Mouse (Mus musculus) kidney, postnatal 4 days (tissue): ENCODE results near the gene Med27.

Experiments used
- DNase-seq, 2 experiments: peaks; one replicate each; pipeline ENCODE4 v3.0.0; 2021; ENCODE audit warnings: mixed read lengths in 2 of 2

The Med27 gene

DNA sequence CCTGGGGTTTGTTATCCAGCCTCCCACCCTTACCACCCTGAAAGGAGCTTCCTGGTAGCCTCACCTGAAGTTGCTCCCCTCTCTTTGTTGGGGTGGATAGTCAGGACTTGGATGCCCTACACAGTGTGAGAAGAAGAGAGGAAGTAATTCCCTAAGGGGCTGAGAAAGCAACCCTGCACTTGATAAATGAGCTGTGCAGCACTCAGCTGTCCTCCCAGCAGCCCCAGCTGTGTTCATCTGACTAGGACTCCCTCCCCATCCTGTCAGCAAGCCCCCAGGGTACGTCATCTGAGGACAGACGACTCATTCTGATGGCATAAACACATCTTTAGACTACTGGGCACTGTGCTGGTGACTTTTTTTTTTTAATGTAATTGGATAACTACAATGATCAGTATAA, 127.3 kb downstream of the Med27 start:
- DNase-seq = no peak

- DNase-seq = no peak
Measured at GRCm38 (mm10) chr2:29476702-29477101, 130.1 kb downstream of the Med27 start.

DNA sequence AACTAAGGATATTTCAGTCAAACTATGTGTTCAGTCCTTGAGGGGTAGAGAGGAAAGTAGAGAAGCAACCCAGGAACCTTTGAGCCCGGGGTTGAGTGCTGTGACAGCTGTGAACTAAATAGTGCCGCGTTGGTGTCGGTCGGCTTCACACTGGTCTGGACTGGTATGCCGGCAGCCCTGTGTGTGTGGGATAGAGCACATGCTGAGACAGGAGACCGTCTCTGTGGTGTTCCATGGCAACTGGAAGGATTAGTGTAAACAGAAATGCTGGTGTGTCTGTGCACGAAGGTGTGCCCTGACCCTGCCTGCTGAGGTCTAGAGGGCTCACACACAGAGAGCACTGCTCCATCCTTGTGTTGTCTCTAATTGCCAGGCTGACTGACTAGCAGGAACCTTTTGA, 135.2 kb downstream of the Med27 start:
- no peak for DNase-seq

GRCm38 (mm10) chr2:29482979-29483718, 136.5 kb downstream of the Med27 start:
- no peak for DNase-seq

- peak in 1 of 2 experiments; percentile 25 for DNase-seq
Measured at GRCm38 (mm10) chr2:29485519-29485918, 138.9 kb downstream of the Med27 start.

- no peak for DNase-seq
Measured at GRCm38 (mm10) chr2:29486491-29486890, 139.9 kb downstream of the Med27 start.

DNA sequence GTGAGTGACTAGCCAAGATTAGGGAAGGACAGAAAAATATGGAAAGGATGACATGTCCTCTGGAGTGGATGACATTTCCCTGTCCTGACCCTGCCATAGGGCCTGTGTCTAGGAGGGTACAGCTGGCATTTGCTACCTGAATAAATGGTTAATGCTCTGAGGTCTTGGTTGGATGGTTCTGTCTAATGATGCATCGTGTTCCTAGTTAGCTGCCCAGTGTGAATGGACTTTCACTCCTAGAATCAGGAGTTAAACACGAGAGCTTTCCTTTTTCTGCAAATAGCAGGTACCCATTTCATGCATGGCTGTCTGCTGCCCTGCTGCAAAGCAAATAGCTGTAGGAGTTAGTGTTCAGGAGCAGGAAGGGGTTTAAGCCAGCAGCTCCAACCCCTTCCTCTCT, 141.0 kb downstream of the Med27 start:
- DNase-seq = peak in 1 of 2 experiments; percentile 27

DNA sequence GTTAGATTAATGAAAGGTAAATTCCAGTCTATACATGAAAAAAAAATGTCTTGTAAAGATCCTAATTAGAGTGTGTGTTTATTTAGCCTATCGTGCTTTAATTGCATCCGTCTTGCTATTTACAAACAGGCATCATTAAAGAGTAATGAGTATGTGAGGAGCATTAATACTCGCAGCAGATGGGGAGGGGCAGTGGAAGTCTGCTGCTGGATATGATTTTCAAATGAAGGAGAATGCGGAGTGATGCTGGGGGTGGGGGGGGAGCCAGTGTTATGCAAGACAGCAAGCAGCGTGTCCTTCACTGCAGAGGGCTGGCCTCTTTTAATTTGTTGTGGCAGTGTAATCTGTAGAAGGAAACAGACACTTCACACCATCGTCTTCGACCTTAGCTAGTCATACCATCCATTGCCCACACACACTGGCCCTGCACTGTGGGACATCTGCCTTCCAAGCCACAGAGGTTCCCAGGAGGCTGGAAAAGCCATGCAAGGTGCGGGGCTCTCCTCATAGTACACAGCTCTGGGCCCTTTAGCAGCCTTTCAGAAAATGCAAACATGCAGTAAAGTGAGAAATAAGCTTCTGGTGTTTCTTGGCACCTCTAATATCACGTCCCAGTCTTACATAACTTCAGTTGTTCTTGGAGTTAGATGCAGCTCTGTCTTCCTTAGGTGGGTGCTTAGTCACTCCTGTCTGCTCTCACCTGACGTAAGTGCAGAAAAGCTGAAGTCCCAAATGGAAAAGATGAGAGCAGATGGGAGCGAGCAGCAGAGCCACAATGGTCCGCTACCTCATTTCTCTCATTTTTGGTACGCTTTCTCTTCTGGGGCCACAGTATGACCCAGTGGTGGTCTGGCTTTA, 142.0 kb downstream of the Med27 start:
- no peak for DNase-seq

DNA sequence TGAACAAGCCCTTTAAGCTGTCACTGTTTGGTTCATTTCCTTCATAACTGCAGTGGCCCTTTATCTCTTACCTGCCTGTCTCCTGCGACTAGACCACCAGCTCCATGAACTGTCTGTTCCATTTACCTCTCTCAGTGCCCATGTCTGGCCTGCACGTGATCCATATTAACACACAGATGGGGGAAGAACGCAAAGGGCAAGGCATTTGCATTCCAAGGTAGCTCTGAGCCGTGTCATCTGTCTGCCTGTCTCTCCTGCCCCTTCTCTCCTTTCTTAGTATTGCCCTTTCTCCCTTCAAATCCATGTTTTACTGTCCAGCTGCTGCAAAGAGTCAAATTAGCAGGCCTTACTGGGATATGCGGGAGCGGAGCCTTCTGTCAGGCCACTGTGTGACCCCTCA, 145.0 kb downstream of the Med27 start:
- DNase-seq = peak in 1 of 2 experiments; percentile 17

DNA sequence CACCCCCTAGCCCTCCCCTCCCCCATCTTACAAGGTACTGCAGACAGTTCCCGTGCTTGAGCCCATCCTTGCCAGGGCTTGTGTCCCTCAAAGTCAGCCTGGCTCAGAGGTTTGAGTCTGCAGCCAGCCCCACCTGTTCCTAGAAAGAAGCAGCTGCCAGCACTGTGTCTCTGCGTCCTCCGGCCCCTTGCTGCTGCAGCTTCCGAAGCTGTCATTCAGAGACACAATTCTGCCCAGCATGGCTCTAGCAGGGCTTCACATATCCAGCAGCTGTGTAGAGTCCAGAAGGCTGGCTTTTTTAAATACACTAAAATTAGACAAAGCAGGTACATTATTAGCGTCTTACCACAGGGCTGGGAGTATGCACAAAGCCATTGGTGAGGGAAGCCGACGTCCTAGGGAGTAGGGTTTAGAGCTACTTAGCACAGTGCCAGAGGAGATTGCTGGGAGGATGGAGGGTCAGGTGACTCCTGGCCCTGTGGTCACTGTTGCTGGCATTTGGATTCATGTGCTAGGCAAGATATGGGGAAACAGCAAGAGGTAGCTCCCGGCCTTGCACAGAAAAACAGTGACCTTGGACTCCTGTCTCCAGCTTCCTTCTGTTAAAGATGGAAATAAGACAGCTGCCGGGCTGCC, 146.9 kb downstream of the Med27 start:
- DNase-seq = peak; percentile 33

- DNase-seq = no peak
Measured at GRCm38 (mm10) chr2:29495271-29495670, 148.7 kb downstream of the Med27 start.

DNA sequence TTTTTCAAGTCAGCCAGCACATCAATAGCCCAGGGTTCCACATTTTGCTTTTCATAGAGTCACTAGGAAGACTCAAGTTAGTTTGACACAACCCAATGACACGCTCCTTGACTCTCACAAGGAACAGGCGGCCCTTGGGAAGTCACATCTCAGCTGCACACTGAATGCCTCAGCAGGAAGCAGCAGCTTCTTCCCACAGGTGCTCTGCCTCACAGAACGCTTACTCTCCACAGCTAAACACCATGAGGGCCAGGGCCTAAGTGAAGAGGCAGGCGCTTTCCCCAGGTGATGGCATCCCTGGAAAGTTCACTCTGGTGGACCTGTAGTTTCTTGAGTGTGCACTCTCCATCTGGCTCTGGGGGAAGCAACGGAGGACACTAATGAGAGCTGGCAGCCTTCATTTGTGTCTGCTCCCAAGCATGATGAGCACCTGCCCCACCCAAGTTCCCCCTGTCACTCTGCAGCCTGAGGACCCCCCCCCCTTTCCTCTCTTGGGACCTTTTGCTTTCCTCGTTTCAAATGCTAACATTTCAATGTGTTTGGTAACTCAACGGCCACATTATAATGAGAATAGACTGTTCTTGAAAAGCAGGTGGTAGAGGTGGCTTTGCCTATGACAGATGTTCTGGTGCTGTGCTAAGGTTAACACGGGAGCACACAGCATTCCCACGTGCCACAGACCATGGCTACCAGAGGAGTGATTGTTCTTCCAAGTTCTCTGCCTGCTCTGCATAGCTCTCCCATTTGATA, 154.2 kb downstream of the Med27 start:
- DNase-seq = no peak

DNA sequence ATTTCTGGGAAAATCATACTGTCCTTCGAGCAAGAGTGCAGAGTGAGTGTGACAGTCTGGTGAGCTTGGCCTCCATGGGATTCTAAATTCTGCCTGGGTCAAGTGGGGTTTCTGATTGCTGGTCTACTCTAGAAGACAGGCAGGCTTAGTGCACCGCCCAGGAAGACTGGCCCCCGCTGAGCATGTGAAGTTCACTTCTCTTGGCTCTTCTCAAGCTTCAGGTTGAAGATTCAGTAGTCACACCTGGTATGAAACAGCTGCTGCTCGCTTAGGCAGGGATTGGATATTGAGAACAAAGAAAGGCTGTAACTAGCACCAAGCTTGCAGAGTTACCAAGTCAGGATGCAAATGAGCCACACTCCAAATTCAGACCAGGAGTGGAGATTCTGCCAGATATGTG, 154.8 kb downstream of the Med27 start:
- DNase-seq = no peak

- no peak for DNase-seq
Measured at GRCm38 (mm10) chr2:29504848-29505247, 158.2 kb downstream of the Med27 start.

- DNase-seq = no peak
Measured at GRCm38 (mm10) chr2:29506411-29506810, 159.8 kb downstream of the Med27 start.

GRCm38 (mm10) chr2:29513131-29513530, 166.5 kb downstream of the Med27 start:
- no peak for DNase-seq

GRCm38 (mm10) chr2:29514836-29515235, 168.2 kb downstream of the Med27 start:
- DNase-seq = no peak

DNA sequence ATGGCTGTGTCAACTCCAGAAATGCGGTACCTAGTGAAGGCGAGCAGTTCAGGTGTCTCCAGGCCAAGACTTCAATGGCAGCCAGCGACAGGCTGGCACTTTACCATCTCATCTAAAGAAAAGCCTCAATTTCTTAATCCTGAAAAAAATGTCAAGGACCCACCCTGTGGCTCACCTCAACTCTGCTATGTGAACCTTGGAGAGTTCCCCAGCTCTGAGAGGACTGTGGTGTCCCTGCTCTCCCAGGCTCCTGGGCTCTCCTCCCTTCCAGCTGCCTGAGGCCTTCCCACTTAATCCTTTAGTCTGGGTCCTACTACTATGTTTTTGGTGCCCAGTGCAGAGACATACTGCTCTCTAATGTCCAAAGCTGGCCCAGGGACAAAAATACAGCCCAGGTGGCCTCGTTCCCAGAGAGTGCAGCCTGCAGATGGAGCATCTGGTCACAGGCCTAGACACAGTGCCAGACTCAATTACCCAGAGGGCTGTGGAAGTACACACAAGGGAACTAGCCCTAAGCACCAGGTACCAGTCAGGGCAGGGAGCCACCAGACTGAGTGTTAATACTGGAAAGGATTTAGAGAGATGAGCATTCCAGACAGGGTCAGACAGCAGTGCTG, 169.3 kb downstream of the Med27 start:
- no peak for DNase-seq

GRCm38 (mm10) chr2:29516621-29517170, 170.1 kb downstream of the Med27 start:
- no peak for DNase-seq

- no peak for DNase-seq
Measured at GRCm38 (mm10) chr2:29519402-29519801, 172.8 kb downstream of the Med27 start.

DNA sequence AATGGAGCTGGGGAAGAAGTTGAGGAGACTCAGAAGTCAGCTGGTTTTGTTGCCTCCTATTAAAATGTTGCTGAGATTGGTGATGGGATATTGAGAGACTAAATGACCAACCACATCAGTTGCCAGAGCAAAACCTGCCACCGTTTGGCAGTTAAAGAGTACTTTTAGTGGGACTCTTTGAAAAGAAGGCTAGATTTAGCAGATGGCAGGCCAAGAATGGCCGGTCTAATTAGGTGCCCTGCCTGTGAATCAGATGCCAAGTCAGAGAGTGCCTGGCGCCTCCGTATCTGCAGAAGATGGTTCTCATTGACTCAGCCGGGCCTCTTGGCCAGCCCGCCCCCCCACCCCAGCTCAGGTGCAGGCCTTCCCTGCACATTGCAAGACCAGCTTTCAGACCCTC, 173.6 kb downstream of the Med27 start:
- DNase-seq = no peak

- DNase-seq = no peak
Measured at GRCm38 (mm10) chr2:29521486-29521885, 174.9 kb downstream of the Med27 start.
